Mouse (Mus musculus): ENCODE results near the gene Fbxl22. TPM values are rescaled to one million over a fixed set of nuclear protein-coding genes. Genes with fewer than 3 reads are reported as not detected.

Fbxl22 gene
- total RNA-seq, 2 experiments from 2014 or later: 0.28 to 0.36 TPM

Other genes starting within 250 kb of the Fbxl22 start
- 100 to 1,000 TPM; 118 to 119 TPM for gene Herc1, start 164.1 kb downstream of the Fbxl22 start, total RNA-seq (2021)
- 10 to 100 TPM; 29.5 to 37.2 TPM for gene Usp3, start 78.5 kb upstream of the Fbxl22 start, total RNA-seq (2021)
- 1 to 10 TPM; 1.8 to 3.0 TPM for gene Car12, start 199.1 kb upstream of the Fbxl22 start, total RNA-seq (2021)

Data from left cerebral cortex, postnatal 10 days (tissue).